Mouse (Mus musculus): ENCODE results near the gene Erbb3. TPM values are rescaled to one million over a fixed set of nuclear protein-coding genes. Genes with fewer than 3 reads are reported as not detected.

The Erbb3 gene
- polyA plus RNA-seq, 1 experiment from 2014 or later: 0.19 TPM

- H3K4me3 ChIP-seq (replicated peaks): peak overlapping the region; percentile 24
- peaks cover 6% of the 10 kb centered on the region; the same call in 1 of the 2 replicates for H3K36me3 ChIP-seq
- H3K9me3 ChIP-seq: no peaks in the 10 kb centered on the region
- H3K4me1 ChIP-seq (replicated peaks): peaks cover 9% of the 10 kb centered on the region
- ATAC-seq: peak; percentile 90
- WGBS: 17% methylated on average over 18 of the region's 18 CpGs
- no peak overlapping the region for H3K27ac ChIP-seq
- no peaks in the 10 kb centered on the region for H3K27me3 ChIP-seq
- peak overlapping the region; percentile 43 for H3K4me2 ChIP-seq (replicated peaks)
- 0 out of 2 replicates have a peak overlapping the region, but pooled peaks have one; percentile 14 for H3K9ac ChIP-seq (replicated peaks)
Measured at GRCm38 (mm10) chr10:128536266-128536940, 53.0 kb downstream of the Erbb3 start.

- 75% methylated on average over 4 of the region's 4 CpGs for WGBS
- Histone ChIP-seq H3K9me3 (no peaks in the 10 kb centered on the region), H3K36me3 (no peaks in the 10 kb centered on the region), H3K4me3 (replicated peaks) (peak overlapping the region; percentile 24), H3K27me3 (no peaks in the 10 kb centered on the region), H3K9ac (replicated peaks) (0 out of 2 replicates have a peak overlapping the region, but pooled peaks have one; percentile 14), H3K27ac (no peak overlapping the region), H3K4me2 (replicated peaks) (peak overlapping the region; percentile 43), H3K4me1 (replicated peaks) (peaks cover 9% of the 10 kb centered on the region)
- no peak; the same call in 1 of the 2 replicates for ATAC-seq
Measured at GRCm38 (mm10) chr10:128535624-128536265, 53.7 kb downstream of the Erbb3 start.

GRCm38 (mm10) chr10:128535206-128535605 lies 54.2 kb downstream of the Erbb3 start:
- H3K9me3 ChIP-seq: no peaks in the 10 kb centered on the region
- 82% methylated on average over 2 of the region's 2 CpGs for WGBS
- no peaks in the 10 kb centered on the region for H3K27me3 ChIP-seq
- H3K9ac ChIP-seq (replicated peaks): no peak overlapping the region; the same call in 1 of the 2 replicates
- no peak for ATAC-seq
- no peak overlapping the region for H3K27ac ChIP-seq
- no peaks in the 10 kb centered on the region for H3K36me3 ChIP-seq
- peaks cover 9% of the 10 kb centered on the region for H3K4me1 ChIP-seq (replicated peaks)
- no peak overlapping the region for H3K4me2 ChIP-seq (replicated peaks)
- H3K4me3 ChIP-seq (replicated peaks): no peak overlapping the region

- peaks cover 36% of the 10 kb centered on the region for H3K27me3 ChIP-seq
- peak overlapping the region; percentile 39 for H3K9ac ChIP-seq (replicated peaks)
- 34% methylated on average over 28 of the region's 28 CpGs for WGBS
- no peak overlapping the region for H3K27ac ChIP-seq
- H3K4me1 ChIP-seq (replicated peaks): peaks cover 27% of the 10 kb centered on the region
- no peaks in the 10 kb centered on the region; the same call in 1 of the 2 replicates for H3K36me3 ChIP-seq
- no peaks in the 10 kb centered on the region for H3K9me3 ChIP-seq
- ATAC-seq: no peak
- peak overlapping the region; percentile 100 for H3K4me2 ChIP-seq (replicated peaks)
- peak overlapping the region; percentile 69 for H3K4me3 ChIP-seq (replicated peaks)
Measured at GRCm38 (mm10) chr10:128526366-128527356, 62.8 kb downstream of the Erbb3 start.

GRCm38 (mm10) chr10:128525671-128526308 lies 63.7 kb downstream of the Erbb3 start, which contains the start of gene Esyt1:
Gene Esyt1 (minus strand): TSS chr10:128525871.
- Histone ChIP-seq H3K4me2 (replicated peaks) (peak within 1 kb of the TSS; percentile 100), H3K4me1 (replicated peaks) (peaks cover 27% of the 10 kb centered on the region), H3K4me3 (replicated peaks) (peak within 1 kb of the TSS; percentile 69), H3K9ac (replicated peaks) (peak within 1 kb of the TSS; percentile 74), H3K27ac (peak within 1 kb of the TSS; percentile 44), H3K36me3 (peaks cover 2% of the 10 kb centered on the region; the same call in 1 of the 2 replicates), H3K9me3 (no peaks in the 10 kb centered on the region), H3K27me3 (peaks cover 36% of the 10 kb centered on the region)
- ATAC-seq: peak; percentile 94
- under 1% methylated on average over 37 of the region's 37 CpGs for WGBS

- peak overlapping the region; percentile 100 for H3K4me2 ChIP-seq (replicated peaks)
- H3K4me1 ChIP-seq (replicated peaks): peaks cover 27% of the 10 kb centered on the region
- peaks cover 9% of the 10 kb centered on the region for H3K36me3 ChIP-seq
- peak overlapping the region; percentile 74 for H3K9ac ChIP-seq (replicated peaks)
- H3K9me3 ChIP-seq: no peaks in the 10 kb centered on the region
- peak; percentile 72 for ATAC-seq
- H3K4me3 ChIP-seq (replicated peaks): peak overlapping the region; percentile 69
- WGBS: under 1% methylated on average over 58 of the region's 58 CpGs
- peak overlapping the region; percentile 44 for H3K27ac ChIP-seq
- H3K27me3 ChIP-seq: peaks cover 36% of the 10 kb centered on the region
Measured at GRCm38 (mm10) chr10:128524732-128525662, 64.5 kb downstream of the Erbb3 start.

GRCm38 (mm10) chr10:128524111-128524731 lies 65.2 kb downstream of the Erbb3 start:
- H3K36me3 ChIP-seq: peaks cover 10% of the 10 kb centered on the region
- peaks cover 27% of the 10 kb centered on the region for H3K4me1 ChIP-seq (replicated peaks)
- H3K9ac ChIP-seq (replicated peaks): peak overlapping the region; percentile 74
- no peak for ATAC-seq
- WGBS: 5% methylated on average over 10 of the region's 11 CpGs
- peaks cover 33% of the 10 kb centered on the region for H3K27me3 ChIP-seq
- H3K27ac ChIP-seq: no peak overlapping the region
- H3K4me2 ChIP-seq (replicated peaks): peak overlapping the region; percentile 100
- no peaks in the 10 kb centered on the region for H3K9me3 ChIP-seq
- H3K4me3 ChIP-seq (replicated peaks): peak overlapping the region; percentile 69

GRCm38 (mm10) chr10:128522351-128522750 lies 67.1 kb downstream of the Erbb3 start:
- no peak for ATAC-seq
- H3K4me2 ChIP-seq (replicated peaks): no peak overlapping the region
- WGBS: 78% methylated on average over 6 of the region's 6 CpGs
- peaks cover 27% of the 10 kb centered on the region for H3K4me1 ChIP-seq (replicated peaks)
- H3K27ac ChIP-seq: no peak overlapping the region
- H3K36me3 ChIP-seq: peaks cover 10% of the 10 kb centered on the region
- peaks cover 36% of the 10 kb centered on the region for H3K27me3 ChIP-seq
- no peaks in the 10 kb centered on the region for H3K9me3 ChIP-seq
- no peak overlapping the region for H3K4me3 ChIP-seq (replicated peaks)
- H3K9ac ChIP-seq (replicated peaks): no peak overlapping the region

- Histone ChIP-seq H3K4me3 (replicated peaks) (no peak overlapping the region), H3K27me3 (peaks cover 49% of the 10 kb centered on the region)
- ATAC-seq: no peak
Measured at GRCm38 (mm10) chr10:128520591-128520990, 68.9 kb downstream of the Erbb3 start.

GRCm38 (mm10) chr10:128518833-128519232 lies 70.6 kb downstream of the Erbb3 start:
- ATAC-seq: no peak
- Histone ChIP-seq H3K9me3 (no peaks in the 10 kb centered on the region), H3K27ac (no peak overlapping the region), H3K9ac (replicated peaks) (no peak overlapping the region), H3K4me1 (replicated peaks) (no peaks in the 10 kb centered on the region), H3K4me3 (replicated peaks) (no peak overlapping the region), H3K4me2 (replicated peaks) (no peak overlapping the region), H3K27me3 (peaks cover 43% of the 10 kb centered on the region), H3K36me3 (peaks cover 10% of the 10 kb centered on the region)
- WGBS: 70% methylated on average over 7 of the region's 7 CpGs

More at GRCm38 (mm10) chr10:128520591-128520990, 68.9 kb downstream of the Erbb3 start:
- Histone ChIP-seq H3K9me3 (no peaks in the 10 kb centered on the region), H3K4me2 (replicated peaks) (no peak overlapping the region), H3K36me3 (peaks cover 10% of the 10 kb centered on the region), H3K9ac (replicated peaks) (no peak overlapping the region), H3K27ac (no peak overlapping the region), H3K4me1 (replicated peaks) (peaks cover 16% of the 10 kb centered on the region)
- 86% methylated on average over 16 of the region's 16 CpGs for WGBS
